Mouse (Mus musculus) brain, embryonic 18.5 days (tissue): ENCODE data around the gene Neu3.

ENCODE experiments used
- DNase-seq: peaks from one replicate; pipeline ENCODE4 v3.0.0-alpha.2; 2012; ENCODE audit warnings: low read depth, low spot score

Neu3 gene

DNA sequence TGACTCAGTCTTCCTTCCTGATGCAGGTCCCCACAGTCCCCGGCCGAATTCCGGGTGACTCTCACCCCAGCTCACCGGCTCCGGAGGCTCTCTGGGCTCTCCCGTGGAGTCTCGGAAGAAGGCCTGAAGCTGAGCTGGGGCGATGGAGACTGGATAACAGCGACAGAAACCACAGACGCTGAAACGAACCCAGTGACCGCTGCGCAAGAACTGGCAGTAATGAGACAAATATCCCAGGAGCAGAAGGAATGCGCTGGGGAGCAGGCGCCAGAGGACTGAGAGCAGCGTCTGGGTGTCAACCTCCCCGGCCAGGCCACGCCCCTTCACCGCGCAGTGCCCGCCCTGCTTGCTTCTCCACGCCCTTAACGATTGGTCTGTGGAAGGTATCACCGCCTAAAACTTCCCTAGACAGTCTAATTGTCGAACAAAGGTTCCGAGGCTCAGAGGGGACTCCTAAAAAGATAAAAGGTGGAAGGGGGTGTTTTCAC is at the start of gene Neu3:
TSS of gene Neu3 (minus strand) at position 335 of the 488 bp plus-strand sequence.
- DNase-seq: peak; percentile 59

DNA sequence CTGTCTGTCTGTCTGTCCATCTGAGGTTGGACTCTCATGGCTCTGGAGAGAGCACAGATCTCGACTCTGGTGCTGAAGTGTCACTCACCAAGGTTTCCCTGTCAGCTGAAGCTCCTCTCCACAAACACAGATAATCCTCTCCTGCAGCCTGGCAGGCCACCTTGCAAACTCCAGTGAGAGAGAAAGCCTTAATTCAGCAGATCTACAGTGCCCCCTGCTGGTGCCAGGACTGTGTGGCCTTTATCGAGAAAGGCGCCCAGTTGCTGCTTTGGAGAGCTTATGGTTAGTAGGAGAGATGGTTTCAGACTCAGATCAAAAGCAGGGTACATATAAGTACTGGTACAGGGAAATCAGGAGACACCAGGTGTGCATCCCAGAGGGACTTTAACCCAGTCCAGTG is 48.1 kb upstream of the Neu3 start:
- DNase-seq: peak; percentile 52

DNA sequence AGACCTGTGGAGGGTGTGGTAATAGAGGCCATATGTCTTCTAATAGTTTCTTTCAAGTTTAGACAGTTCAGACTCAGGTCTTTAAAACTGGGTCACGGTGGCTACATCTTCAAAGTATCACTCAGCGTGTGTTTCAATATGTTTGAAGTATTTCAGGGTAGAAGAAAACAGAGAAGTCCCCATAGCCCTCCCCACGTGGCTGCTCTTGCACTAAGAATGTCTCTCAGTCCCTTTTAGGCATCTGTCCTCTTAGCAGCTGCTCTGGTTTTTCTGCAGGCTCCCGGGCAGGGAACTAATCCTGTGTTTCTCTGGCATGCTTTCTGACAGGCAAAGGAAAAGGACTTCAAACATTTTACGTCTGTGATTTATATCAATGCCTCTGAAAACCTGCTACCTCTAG is 47.7 kb upstream of the Neu3 start:
- no peak for DNase-seq

DNA sequence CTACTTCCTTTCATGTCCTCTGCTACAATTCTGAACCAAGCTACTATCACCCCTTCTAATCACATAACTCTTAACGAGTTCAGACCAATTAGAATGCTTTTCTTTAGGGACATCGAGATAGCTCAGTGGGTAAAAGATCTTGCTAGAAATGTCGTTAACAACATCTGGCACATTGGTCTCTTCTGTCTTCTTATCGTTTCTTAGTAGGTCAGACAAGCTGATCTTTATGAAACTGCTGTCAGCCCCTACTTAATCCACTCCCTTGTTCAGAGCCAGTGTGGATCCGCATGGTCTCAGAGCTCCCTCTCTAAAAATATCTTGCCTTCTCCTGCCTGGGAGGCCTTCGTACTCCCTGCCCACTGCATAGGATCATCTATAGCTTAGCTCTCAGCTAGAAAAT is 45.7 kb upstream of the Neu3 start:
- DNase-seq: no peak

DNA sequence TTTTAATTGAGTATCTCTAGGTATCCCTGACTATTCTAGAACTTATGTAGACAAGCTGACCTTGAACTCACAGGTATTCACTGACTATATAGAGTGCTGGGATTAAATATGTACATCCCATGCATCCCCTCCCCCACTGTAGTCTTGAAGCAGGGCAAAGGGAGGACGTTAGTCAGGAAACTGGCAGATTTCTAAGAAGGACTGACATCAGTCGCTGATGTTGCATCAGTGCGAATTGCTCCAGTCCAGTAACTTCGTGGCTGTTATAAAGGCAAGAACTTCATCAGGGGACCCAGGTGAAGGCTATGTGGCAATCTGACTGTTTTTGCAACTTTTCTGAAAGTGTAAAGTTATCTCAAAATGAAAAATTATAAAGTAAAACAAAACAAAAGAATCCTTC is 41.1 kb upstream of the Neu3 start:
- no peak for DNase-seq

DNA sequence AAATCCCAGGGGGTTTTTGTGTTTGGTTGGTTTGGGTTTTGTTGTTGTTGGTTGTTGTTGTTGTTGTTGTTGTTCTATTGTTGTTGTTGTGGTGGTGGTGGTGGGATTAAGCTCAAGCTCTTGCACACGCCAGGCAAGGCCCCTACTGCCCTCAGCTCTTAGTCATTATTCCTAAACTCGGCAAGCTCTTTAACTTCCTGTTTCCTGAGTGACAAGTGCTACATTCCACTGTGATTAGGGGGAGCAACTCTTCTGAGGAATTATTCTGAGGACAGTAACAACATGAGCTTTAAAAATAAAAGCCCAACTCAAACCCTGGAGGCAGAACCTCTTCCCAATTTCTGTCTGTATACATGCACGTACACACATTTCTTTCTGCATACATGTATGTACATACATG is 37.0 kb upstream of the Neu3 start:
- DNase-seq: no peak

DNA sequence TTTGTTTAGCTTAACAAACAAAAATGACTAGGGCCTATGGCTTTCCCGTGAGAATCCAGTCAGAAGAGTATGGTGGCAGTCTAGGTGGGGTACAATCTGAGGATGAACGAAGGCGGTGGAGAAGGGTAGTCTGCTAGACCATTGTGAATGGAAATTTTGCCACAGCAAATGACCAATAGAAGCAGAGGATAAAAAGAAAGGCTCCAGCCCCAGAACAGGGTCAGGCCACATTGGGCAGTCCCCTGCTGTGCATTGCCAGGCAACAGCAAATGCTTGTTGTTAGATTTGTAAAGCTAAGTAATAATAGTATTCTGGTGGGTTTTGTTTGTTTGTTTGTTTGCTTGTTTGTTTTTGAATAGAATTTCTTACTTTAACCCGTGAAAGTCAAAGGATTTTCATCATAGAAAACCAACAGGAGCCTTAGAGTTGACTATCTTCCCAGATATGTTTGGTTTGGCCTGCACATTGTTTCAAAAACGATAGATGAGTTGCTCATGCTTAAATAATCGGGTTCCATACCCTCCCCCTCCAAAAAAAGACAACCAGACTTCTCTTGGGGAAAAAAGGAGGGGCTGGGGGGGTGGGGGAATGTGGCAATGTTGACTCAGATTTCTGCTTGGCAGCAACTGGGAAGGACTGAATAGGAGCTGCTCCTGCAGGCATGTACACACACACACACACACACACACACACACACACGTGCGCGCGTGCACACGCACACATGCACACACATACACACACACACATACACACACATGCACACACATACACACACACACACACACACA is 36.2 kb upstream of the Neu3 start:
- no peak for DNase-seq

DNA sequence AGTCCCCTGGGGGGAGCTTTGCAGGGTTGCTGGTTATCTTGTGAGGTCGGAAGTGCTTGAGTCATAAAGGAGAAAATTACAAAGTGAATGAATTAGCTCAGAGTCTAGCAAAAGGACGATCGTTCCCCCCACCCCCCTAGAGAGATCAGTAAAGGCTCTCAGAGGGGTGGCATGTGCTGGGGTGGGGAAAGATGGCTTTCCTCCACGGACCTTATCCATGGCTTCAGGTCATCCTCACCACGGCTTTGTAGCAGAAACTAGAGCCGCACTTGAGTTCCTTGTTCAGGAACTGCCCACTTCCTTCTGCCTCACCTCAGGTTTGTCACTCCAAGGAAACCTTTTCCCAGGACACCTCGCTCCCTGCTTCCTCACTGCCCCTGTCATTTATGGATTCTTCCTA is 35.1 kb upstream of the Neu3 start, which contains the start of gene Spcs2:
TSS of gene Spcs2 (minus strand) at position 101 of the 400 bp plus-strand sequence.
- DNase-seq: no peak

DNA sequence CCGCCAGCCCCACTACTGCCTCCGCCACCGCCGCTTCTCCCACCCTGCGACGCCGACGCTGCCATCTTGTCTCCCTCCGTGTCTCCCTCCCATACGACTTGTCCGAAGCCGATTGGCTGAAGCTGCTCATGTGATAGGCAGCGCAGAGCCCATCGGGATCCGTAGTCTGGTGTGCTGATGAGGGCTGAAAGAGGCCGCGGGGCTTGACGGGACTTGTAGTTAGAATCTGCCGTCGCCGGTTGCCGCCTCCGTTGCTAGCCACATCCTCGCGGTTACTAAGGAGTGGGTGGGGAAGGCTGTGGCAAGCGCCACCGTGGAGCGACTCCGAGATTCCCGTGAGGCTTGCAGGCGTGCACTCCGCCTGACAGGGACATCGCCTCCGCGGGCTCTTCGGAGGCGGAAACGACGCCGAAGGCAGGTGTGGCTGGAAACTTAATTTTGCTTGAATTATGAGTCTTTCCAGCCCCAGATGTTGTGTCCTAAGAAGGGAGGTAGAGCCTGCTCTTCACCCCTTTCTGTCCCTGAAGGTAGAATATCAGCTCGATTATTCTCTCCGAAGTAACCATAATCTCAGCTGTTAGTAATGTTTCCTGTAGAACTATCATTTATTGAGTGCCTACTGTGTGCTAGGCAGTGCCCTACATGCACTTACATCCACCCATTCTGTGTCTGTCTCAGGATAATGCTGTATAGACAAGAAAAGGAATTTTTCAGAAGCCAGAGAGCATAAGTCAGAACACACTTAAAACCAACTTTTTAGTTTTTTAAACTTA is 30.8 kb upstream of the Neu3 start, which contains the start of gene Xrra1:
TSS of gene Xrra1 (plus strand) at position 304 of the 773 bp plus-strand sequence.
- peak; percentile 99 for DNase-seq

DNA sequence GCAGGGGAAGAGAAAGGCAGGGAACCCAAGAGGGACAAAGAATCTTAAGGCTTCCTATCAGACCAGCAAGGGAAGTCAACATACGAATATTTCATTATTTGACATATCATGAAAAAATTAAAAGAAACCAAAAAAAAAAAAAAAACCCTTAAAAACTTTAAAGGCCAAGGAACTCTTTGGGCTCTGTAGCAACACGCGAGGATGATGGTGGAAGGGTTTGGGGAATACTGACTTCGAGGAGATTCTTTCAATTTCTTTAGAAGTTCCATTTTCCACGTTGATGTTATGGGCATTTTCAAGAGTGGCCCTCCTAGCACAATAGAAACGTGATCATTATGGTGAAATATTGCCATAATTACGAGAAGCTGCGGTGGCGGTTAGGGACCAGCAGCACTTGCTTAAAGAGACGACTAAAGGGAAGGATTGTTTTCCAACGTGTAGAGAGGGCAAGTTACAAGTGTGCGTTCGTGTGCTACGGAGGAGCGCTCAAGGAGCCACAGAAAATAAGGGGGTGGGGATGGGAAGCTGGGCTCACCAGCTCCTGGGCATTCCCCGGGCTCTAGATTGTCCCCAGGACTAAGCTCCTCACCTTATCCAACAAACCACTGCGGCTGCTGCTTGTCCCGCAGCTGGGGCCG is 30.1 kb upstream of the Neu3 start:
- no peak for DNase-seq

DNA sequence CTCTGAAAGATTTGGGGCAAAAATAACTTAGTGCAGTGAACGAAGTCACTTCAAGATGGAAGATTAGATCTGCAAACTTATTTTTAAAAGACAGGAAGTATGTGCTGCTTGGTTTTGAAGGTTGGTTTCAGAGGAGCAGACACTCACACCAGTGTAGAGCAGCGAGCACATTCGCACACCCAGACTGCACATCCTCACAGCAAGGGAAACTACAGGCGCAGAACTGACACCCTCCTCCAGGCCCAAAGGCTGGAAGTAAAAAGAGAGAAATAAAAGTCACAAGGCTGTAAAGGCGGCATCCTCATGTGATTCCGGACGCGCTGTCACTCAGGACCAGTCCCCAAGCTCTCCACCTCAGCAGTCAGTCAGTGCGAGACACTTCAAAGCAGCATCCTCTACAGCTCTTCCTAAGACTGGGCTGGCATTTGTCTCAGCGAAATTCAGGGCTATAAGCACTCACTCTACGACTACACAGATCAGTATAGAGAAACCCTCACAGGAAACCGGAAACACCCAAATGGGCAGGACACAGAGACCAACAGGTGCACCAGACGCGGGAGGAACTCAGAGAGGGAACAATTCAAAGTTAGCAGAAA is 28.1 kb upstream of the Neu3 start:
- DNase-seq: no peak

DNA sequence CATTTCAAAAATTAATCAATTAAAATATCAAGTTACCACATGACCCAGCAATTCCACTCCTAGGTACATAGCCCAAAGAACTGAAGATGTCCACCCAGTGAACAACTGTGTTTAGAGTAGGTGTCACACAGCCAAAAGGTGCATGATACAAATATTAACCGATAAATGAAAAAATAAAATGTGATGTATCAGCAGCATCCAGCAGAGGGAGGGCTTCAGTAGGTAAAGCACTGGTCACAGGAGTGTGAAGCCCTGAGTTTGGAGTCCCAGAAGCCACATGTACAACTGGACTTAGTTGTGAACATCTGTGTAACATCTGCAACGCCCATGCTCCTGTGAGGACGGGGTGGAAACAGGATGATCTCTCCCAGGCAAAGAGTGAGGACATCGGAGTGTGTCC is 26.1 kb upstream of the Neu3 start:
- DNase-seq: no peak

DNA sequence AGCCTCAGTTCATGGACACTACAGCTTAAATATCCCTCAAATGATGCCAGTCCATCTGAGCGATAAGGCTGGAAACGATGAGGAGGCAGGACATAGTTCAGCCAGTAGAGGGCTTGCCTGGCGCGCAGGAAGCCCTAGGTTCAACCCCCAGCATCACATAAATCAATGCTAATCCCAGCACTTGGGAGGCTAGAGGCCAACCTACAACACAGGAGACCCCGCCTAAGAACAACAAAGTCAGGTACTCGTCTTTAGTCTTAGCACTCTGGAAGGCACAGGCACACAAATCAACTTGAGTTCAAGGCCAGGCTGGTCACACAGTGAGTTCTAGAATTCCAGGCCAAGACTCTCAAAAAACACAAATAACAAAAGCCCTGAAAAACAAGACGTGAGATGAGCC is 25.1 kb upstream of the Neu3 start:
- DNase-seq: no peak

DNA sequence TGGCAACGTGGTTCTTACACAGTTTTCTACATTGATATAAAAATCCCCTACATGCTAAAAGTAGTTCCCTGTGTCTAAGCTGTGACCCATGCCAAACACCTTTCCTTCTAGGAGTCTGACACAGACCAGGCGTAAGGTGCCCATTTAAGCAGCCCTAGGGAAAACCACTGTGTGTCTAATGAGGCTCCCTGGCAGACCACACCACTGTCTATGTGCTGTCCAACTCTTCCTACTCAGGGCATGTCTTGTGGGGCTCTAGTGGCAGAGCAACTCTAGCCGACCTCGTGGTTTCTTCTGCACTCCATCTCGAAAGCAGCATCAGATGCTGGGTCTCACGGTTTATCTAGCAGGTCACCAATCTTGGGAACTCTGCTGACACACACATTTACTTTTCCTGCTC is 23.4 kb upstream of the Neu3 start:
- no peak for DNase-seq

DNA sequence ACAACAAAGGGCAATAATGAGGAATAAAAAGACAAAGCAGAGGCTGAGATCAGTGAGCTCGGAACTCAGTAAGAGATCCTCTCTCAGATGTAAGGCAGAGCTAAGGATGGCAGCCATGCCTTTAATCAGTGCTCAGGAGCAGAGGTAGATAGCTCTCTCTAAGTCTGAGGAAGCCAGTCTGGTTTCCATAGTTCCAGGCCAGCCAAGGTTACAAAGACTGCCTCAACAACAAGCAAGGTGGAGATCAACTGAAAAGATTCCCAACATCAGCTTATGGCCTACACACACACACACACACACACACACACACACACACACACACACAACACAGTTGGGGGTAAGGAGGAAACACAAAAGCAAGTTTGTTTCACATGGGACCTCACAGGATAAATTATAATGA is 22.9 kb upstream of the Neu3 start:
- no peak for DNase-seq

DNA sequence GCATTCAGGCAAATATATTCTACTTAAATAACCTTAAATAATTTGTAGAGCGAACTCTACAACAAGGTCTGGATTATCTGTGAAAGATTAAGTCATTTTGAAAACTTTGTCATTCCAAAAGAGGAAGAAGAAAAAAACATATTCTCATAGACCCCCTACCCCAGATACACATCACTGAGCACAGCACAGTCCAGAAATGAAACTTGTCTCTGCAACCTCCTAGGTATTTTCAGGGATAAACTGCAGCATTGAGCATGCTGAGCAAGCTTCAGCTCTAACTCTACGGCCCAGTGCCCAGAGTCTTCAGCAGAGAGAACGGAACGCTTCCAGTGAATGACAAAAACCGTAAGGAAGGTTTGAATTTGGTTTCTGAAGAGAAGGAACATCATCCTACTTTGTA is 22.3 kb upstream of the Neu3 start:
- DNase-seq: no peak

DNA sequence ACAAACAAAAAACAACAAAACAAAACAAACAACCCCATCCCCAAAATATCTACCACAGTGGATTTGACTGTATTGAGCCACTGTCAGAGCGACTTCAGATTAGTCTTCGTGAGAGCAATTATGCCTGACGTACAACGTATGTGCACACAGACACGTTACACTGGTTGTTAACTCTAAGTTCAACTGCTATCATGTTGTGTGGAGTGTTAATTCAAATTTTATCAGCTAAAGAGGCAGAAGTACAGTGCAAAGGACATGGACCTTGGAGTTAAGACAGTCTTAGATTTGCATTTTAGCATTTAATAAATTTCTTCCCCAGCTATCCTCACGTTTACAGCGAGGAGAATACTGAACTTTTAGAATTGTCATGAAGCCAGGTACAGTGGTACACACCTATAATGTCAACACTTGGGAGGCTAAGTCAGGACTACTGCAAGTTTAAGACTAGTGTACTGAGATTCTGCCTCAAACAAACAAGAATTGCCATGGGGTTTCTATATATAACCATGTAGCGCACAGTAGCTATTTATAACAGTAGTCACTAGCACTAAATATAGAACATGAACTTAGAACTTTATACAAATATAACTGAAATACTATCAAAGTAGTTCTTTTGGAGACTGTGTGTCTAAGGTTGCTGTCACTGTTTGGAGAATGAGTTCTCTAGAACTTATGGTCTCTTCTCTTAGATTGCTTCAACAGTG is 17.5 kb upstream of the Neu3 start:
- no peak for DNase-seq

DNA sequence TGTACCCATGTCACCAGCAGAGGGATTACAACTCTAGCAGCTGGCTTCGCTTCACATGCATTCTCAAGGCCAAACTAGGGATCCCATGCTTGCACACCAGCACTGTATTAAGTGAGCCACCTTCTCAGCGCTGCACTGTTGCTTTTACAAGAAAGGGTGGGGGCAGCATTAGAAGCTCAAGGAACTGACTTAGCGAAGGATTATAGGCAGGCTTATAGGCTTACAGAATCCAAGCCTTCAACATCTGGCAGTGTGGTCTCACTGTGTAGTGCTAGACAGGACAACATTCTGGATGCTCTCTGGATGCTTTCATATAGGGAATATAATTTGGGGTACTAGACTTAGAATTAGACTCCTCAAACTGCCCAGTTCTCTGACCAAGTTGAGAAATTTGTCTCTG is 10.0 kb upstream of the Neu3 start:
- DNase-seq: no peak

DNA sequence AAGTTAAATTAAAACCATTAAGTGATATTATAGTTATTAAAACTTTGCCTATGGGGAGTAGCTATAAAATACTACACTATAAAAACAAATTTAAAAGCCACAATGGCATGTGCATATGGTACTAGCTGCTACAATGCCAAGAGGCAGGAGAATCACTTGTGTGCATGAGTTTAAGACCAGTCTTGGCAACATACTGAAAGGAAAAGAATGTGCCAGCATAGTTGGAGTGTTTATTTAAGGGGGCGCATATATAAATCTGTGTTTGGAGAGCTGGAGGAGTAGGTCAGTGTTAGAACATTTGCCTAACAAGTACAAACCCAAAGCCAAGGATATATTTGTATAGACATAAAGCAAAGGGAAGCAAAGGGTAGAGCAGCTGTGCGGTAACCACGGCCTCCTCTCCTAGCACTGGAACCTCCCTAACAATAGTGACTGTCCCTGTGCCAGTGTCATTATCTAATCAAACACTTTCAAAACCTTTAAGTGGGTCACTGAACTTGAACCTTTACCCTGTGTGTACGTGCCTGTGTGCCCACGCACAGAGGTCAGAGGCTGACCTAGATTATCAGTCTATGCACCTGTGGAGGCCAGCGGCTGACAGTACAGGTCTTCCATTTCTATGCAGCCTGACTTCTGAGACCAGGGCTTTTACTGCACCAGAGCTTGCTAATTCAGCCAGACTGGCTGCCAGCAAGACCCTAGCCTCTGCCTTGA is 9.3 kb upstream of the Neu3 start:
- no peak for DNase-seq

DNA sequence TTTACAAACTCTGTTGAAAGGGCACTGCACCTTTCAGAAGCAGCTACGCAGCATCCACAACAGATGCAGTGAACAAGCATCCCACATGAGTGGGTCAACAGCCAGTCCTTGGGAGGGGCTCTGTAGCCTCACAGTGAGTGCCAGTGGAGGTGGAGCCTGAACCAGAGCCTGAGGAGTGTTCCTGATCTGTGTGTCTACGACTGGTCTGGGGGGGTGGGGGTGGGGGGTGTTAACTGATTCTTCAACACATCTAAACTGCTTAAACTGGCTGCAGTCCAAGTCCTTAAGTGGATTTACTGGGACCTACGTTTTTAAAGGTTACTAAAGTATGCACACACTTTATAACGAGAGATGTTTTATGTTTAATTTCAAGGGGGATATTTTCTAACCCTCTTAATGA is 8.6 kb upstream of the Neu3 start:
- no peak for DNase-seq
